9 mouse cellular contexts compared by ENCODE assay signal in the genomic region with DNA sequence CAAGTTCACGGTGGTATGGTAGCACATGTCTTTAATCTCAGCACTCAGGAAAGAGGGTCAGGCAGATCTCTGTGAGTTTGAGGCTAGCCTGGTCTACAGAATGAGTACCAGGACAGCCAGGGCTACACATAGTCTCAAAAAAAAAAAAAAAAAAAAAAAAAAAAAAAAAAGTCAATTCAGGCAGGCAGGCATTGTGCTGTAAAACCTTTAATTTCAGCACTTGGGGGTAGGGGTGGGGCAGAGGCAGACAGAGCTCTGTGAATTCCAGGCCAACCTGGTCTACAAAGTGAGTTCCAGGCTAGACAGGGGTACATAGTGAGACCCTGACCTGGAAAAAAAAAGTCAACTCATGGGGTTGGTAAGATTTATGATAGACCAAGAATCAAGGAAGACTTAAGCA. TPM values are rescaled to one million over a fixed set of nuclear protein-coding genes. Genes with fewer than 3 reads are reported as not detected.
A peak's percentile ranks its signal among the peaks of the same experiment; 100 is the strongest.
DNase-seq lines count a peak whose midpoint lies in the region; ATAC-seq and TF ChIP-seq lines count a peak whose summit lies in the region.
"Had no signal": no experiment of that assay in that cellular context is flagged by ENCODE, and none has a peak within 500 bp of the region (broad histone marks: within the 10 kb centered on the region; RNA-seq: fewer than 3 reads in every experiment).

No protein-coding gene starts in this region.

- H3K9ac ChIP-seq in lung, postnatal 0 days (replicated peaks; ENCODE audit: low read depth): no peak overlapping the region
- H3K9ac ChIP-seq in limb, embryonic 13.5 days: no peak overlapping the region
- H3K9ac ChIP-seq in stomach, postnatal 0 days (ENCODE audit: low read length): no peak overlapping the region
- H3K9ac ChIP-seq in liver, embryonic 11.5 days (ENCODE audit: low read depth, low read length): no peak overlapping the region
- H3K9ac ChIP-seq: kidney, embryonic 15.5 days had no signal

- no peaks in the 10 kb centered on the region for H3K27me3 ChIP-seq in lung, postnatal 0 days (replicated peaks; ENCODE audit: insufficient read depth, low read length)
- H3K27me3 ChIP-seq in limb, embryonic 13.5 days: no peaks in the 10 kb centered on the region
- no peaks in the 10 kb centered on the region for H3K27me3 ChIP-seq in stomach, postnatal 0 days (ENCODE audit: control insufficient read depth, insufficient read depth, low read length)
- no peaks in the 10 kb centered on the region for H3K27me3 ChIP-seq in cerebellum, adult 2 months (ENCODE audit: control insufficient read depth, insufficient read depth, low read length)
- H3K27me3 ChIP-seq in liver, embryonic 11.5 days (replicated peaks; ENCODE audit: control insufficient read depth, insufficient read depth, low read length): no peaks in the 10 kb centered on the region
- H3K27me3 ChIP-seq: kidney, embryonic 15.5 days had no signal

- TF ChIP-seq EP300 in lung, postnatal 0 days (IDR thresholded peaks at IDR 0.05): no peak
- no peak for TF ChIP-seq EP300 in stomach, postnatal 0 days (optimal IDR thresholded peaks at IDR 0.05)

- H3K27ac ChIP-seq in gastrocnemius, adult 2 months: peak overlapping the region; percentile 57
- H3K27ac ChIP-seq in lung, postnatal 0 days (ENCODE audit: low read length): peak overlapping the region; percentile 87
- H3K27ac ChIP-seq in limb, embryonic 13.5 days: peak overlapping the region; percentile 69; the same call in 1 of the 2 replicates
- peak overlapping the region; percentile 77 for H3K27ac ChIP-seq in stomach, postnatal 0 days (replicated peaks)
- H3K27ac ChIP-seq in cerebellum, adult 2 months (ENCODE audit: insufficient read depth, low read length): no peak overlapping the region
- H3K27ac ChIP-seq in liver, embryonic 11.5 days (ENCODE audit: low read depth, low read length): no peak overlapping the region

- TF ChIP-seq CTCF in gastrocnemius, adult 2 months (IDR thresholded peaks at IDR 0.05): no peak
- no peak for TF ChIP-seq CTCF in lung, postnatal 0 days (IDR thresholded peaks at IDR 0.05)
- no peak for TF ChIP-seq CTCF in stomach, postnatal 0 days (IDR thresholded peaks at IDR 0.05; ENCODE audit: low read depth)
- TF ChIP-seq CTCF in cerebellum, adult 2 months (IDR thresholded peaks at IDR 0.05; ENCODE audit: borderline replicate concordance, insufficient read depth, low read depth, low read length): no peak

- no peak for DNase-seq in gastrocnemius, adult 2 months
- DNase-seq in gastrocnemius, adult 18-20 months (ENCODE audit: low spot score): no peak
- DNase-seq in lung, postnatal 0 days (ENCODE audit: low spot score): no peak
- no peak for DNase-seq in lung, postnatal 14 days
- no peak for DNase-seq in stomach, postnatal 0 days (ENCODE audit: low spot score)
- DNase-seq in cerebellum, adult 2 months: no peak
- DNase-seq in liver, embryonic 11.5 days (ENCODE audit: low spot score): no peak

- no peaks in the 10 kb centered on the region for H3K36me3 ChIP-seq in lung, postnatal 0 days (ENCODE audit: insufficient read depth, low read length)
- no peaks in the 10 kb centered on the region for H3K36me3 ChIP-seq in limb, embryonic 13.5 days
- no peaks in the 10 kb centered on the region for H3K36me3 ChIP-seq in stomach, postnatal 0 days (ENCODE audit: control insufficient read depth, insufficient read depth, low read length)
- H3K36me3 ChIP-seq in liver, embryonic 11.5 days (ENCODE audit: control insufficient read depth, insufficient read depth, low read length): no peaks in the 10 kb centered on the region
- H3K36me3 ChIP-seq: kidney, embryonic 15.5 days had no signal

- H3K4me1 ChIP-seq in lung, postnatal 0 days (ENCODE audit: insufficient read depth, low read depth, low read length): peaks cover 10% of the 10 kb centered on the region; the same call in 1 of the 2 replicates
- peaks cover 48% of the 10 kb centered on the region for H3K4me1 ChIP-seq in limb, embryonic 13.5 days
- no peaks in the 10 kb centered on the region for H3K4me1 ChIP-seq in stomach, postnatal 0 days (replicated peaks; ENCODE audit: control insufficient read depth, insufficient read depth)
- 0 out of 2 replicates have a peak, but pooled peaks cover 7% of the 10 kb centered on the region for H3K4me1 ChIP-seq in cerebellum, adult 2 months (ENCODE audit: control insufficient read depth, insufficient read depth, low read length)
- no peaks in the 10 kb centered on the region for H3K4me1 ChIP-seq in liver, embryonic 11.5 days (replicated peaks; ENCODE audit: control insufficient read depth, insufficient read depth, low read length)

- H3K9me3 ChIP-seq in lung, postnatal 0 days (ENCODE audit: low read length): no peaks in the 10 kb centered on the region
- H3K9me3 ChIP-seq in limb, embryonic 13.5 days: peaks cover 3% of the 10 kb centered on the region; the same call in 1 of the 2 replicates
- no peaks in the 10 kb centered on the region for H3K9me3 ChIP-seq in stomach, postnatal 0 days (ENCODE audit: control insufficient read depth, low read length)
- no peaks in the 10 kb centered on the region for H3K9me3 ChIP-seq in liver, embryonic 11.5 days (ENCODE audit: control insufficient read depth, low read length)
- H3K9me3 ChIP-seq: kidney, embryonic 15.5 days had no signal

- TF ChIP-seq POLR2A in cerebellum, adult 2 months (IDR thresholded peaks at IDR 0.05; ENCODE audit: borderline replicate concordance, insufficient read depth, low read length): no peak

- intact Hi-C loops in gastrocnemius, adult 2 months (cut with DNase I): loop anchor here (5.0 kb wide), 1 partner anchor 205 kb away; no protein-coding TSS in a partner anchor

- WGBS in lung, postnatal 0 days: 44% methylated on average over 1 of the region's 1 CpGs
- 59% methylated on average over 1 of the region's 1 CpGs for WGBS in limb, embryonic 13.5 days
- 77% methylated on average over 1 of the region's 1 CpGs for WGBS in stomach, postnatal 0 days
- 88% methylated on average over 1 of the region's 1 CpGs for WGBS in cerebellum, adult 2 months
- 64% methylated on average over 1 of the region's 1 CpGs for WGBS in liver, embryonic 11.5 days

- peak overlapping the region; percentile 35; the same call in 1 of the 2 replicates for H3K4me2 ChIP-seq in lung, postnatal 0 days (replicated peaks; ENCODE audit: low read depth, low read length)
- peak overlapping the region; percentile 34 for H3K4me2 ChIP-seq in limb, embryonic 13.5 days (replicated peaks)
- peak overlapping the region; percentile 35; the same call in 1 of the 2 replicates for H3K4me2 ChIP-seq in stomach, postnatal 0 days (replicated peaks; ENCODE audit: low read depth)
- H3K4me2 ChIP-seq in liver, embryonic 11.5 days: no peak overlapping the region
- H3K4me2 ChIP-seq: kidney, embryonic 15.5 days had no signal

- ATAC-seq in lung, postnatal 0 days: no peak
- ATAC-seq in limb, embryonic 13.5 days (ENCODE audit: low FRiP score, low read depth): 0 out of 2 replicates have a peak, but pooled peaks have one; percentile 3
- ATAC-seq in stomach, postnatal 0 days (ENCODE audit: low FRiP score, low TSS enrichment): no peak
- ATAC-seq in liver, embryonic 11.5 days (replicated peaks; ENCODE audit: low FRiP score): no peak

- H3K4me3 ChIP-seq in gastrocnemius, adult 2 months: no peak overlapping the region
- H3K4me3 ChIP-seq in lung, postnatal 0 days (ENCODE audit: low read depth, low read length): 0 out of 2 replicates have a peak overlapping the region, but pooled peaks have one; percentile 3
- no peak overlapping the region for H3K4me3 ChIP-seq in limb, embryonic 13.5 days
- no peak overlapping the region for H3K4me3 ChIP-seq in stomach, postnatal 0 days (ENCODE audit: low read depth, low read length)
- H3K4me3 ChIP-seq in cerebellum, adult 2 months (replicated peaks; ENCODE audit: insufficient read depth, low read depth, low read length): no peak overlapping the region
- H3K4me3 ChIP-seq in liver, embryonic 11.5 days (ENCODE audit: low read depth, low read length): no peak overlapping the region
- H3K4me3 ChIP-seq: kidney, embryonic 15.5 days had no signal

RNA-seq across cellular contexts. Expression of gene Stxbp3, which starts 17.4 kb away (rescaled TPM):
- total RNA-seq in gastrocnemius, adult 2 months (2021): 10 to 100 TPM; 30.5 to 40.4 TPM
- 10 to 100 TPM; 37.0 to 39.0 TPM for total RNA-seq in gastrocnemius, adult 18-20 months (2021)
- 58.1 and 60.6 TPM in 2 replicates for polyA plus RNA-seq in lung, postnatal 0 days (2015; fragmentation: Nextera tagmentation; extraction: Ambion mirVana)
- polyA plus RNA-seq in limb, embryonic 13.5 days (2015; fragmentation: Nextera tagmentation; extraction: Ambion mirVana): 38.6 and 38.8 TPM in 2 replicates
- polyA plus RNA-seq in stomach, postnatal 0 days (2015; fragmentation: Nextera tagmentation; extraction: Ambion mirVana): 38.6 and 39.3 TPM in 2 replicates
- polyA plus RNA-seq in cerebellum, adult 2 months (2012; rRNA removed): 32.2 and 32.5 TPM in 2 replicates
- 35.1 and 35.6 TPM in 2 replicates for polyA plus RNA-seq in liver, embryonic 11.5 days (2014; fragmentation: Nextera tagmentation; extraction: Ambion mirVana)

RNA-seq across cellular contexts. Expression of gene Fndc7, which starts 32.1 kb away (rescaled TPM):
- under 1 TPM in 1 of 2 experiments, not detected in 1; 0.06 TPM for total RNA-seq in gastrocnemius, adult 2 months (2021)
- total RNA-seq in gastrocnemius, adult 18-20 months (2021): not detected
- 1.7 and 1.9 TPM in 2 replicates for polyA plus RNA-seq in lung, postnatal 0 days (2015; fragmentation: Nextera tagmentation; extraction: Ambion mirVana)
- 0.09 and 0.23 TPM in 2 replicates for polyA plus RNA-seq in limb, embryonic 13.5 days (2015; fragmentation: Nextera tagmentation; extraction: Ambion mirVana)
- polyA plus RNA-seq in stomach, postnatal 0 days (2015; fragmentation: Nextera tagmentation; extraction: Ambion mirVana): 0.28 and 0.67 TPM in 2 replicates
- polyA plus RNA-seq in cerebellum, adult 2 months (2012; rRNA removed): 0.08 and 0.11 TPM in 2 replicates
- 0.18 TPM in 1 of 2 replicates, not detected in the other for polyA plus RNA-seq in liver, embryonic 11.5 days (2014; fragmentation: Nextera tagmentation; extraction: Ambion mirVana)
- polyA plus RNA-seq: kidney, embryonic 15.5 days had no signal

RNA-seq across cellular contexts. Expression of gene Prpf38b, which starts 53.8 kb away (rescaled TPM):
- 10 to 100 TPM; 17.6 to 18.7 TPM for total RNA-seq in gastrocnemius, adult 2 months (2021)
- 10 to 100 TPM; 12.7 to 17.3 TPM for total RNA-seq in gastrocnemius, adult 18-20 months (2021)
- polyA plus RNA-seq in lung, postnatal 0 days (2015; fragmentation: Nextera tagmentation; extraction: Ambion mirVana): 42.5 and 48.7 TPM in 2 replicates
- polyA plus RNA-seq in limb, embryonic 13.5 days (2015; fragmentation: Nextera tagmentation; extraction: Ambion mirVana): 82.3 and 90.7 TPM in 2 replicates
- 26.1 and 31.1 TPM in 2 replicates for polyA plus RNA-seq in stomach, postnatal 0 days (2015; fragmentation: Nextera tagmentation; extraction: Ambion mirVana)
- 119 and 121 TPM in 2 replicates for polyA plus RNA-seq in cerebellum, adult 2 months (2012; rRNA removed)
- polyA plus RNA-seq in liver, embryonic 11.5 days (2014; fragmentation: Nextera tagmentation; extraction: Ambion mirVana): 61.0 and 69.3 TPM in 2 replicates

Comparison
In these comparisons a context has a peak if more than half of its experiments do, and no peak if none do; other contexts are left out.
1. H3K27ac ChIP-seq: peak in gastrocnemius, adult 2 months (single experiment), lung, postnatal 0 days (single experiment), limb, embryonic 13.5 days (single experiment) and stomach, postnatal 0 days (single experiment); none in cerebellum, adult 2 months (single experiment) and liver, embryonic 11.5 days (single experiment).